Mouse (Mus musculus): ENCODE measurements around the gene Tmem237. TPM values are rescaled to one million over a fixed set of nuclear protein-coding genes. Genes with fewer than 3 reads are reported as not detected.

Tmem237 gene
- polyA plus RNA-seq, 1 experiment from 2014 or later, result 38.8 TPM

- WGBS, result 76% methylated on average over 7 of the region's 7 CpGs
- H3K36me3 ChIP-seq (ENCODE audit: control insufficient read depth, insufficient read depth, low read length), result no peaks in the 10 kb centered on the region
- H3K27ac ChIP-seq (ENCODE audit: low read depth, low read length), result no peak overlapping the region
- H3K4me1 ChIP-seq (ENCODE audit: control insufficient read depth, insufficient read depth, low read length), result no peaks in the 10 kb centered on the region
- no peak for ATAC-seq (ENCODE audit: low read depth)
- H3K4me2 ChIP-seq (ENCODE audit: low read depth, low read length), result no peak overlapping the region
- no peak overlapping the region for H3K4me3 ChIP-seq (ENCODE audit: low read depth, low read length)
- H3K9ac ChIP-seq (replicated peaks; ENCODE audit: low read depth, low read length), result no peak overlapping the region
- no peaks in the 10 kb centered on the region for H3K27me3 ChIP-seq (ENCODE audit: control insufficient read depth, insufficient read depth, low read length)
- no peaks in the 10 kb centered on the region for H3K9me3 ChIP-seq (ENCODE audit: control insufficient read depth, low read length)
Measured at GRCm38 (mm10) chr1:59128879-59129278, 8.7 kb upstream of the Tmem237 start.

- no peaks in the 10 kb centered on the region for H3K36me3 ChIP-seq (ENCODE audit: control insufficient read depth, insufficient read depth, low read length)
- no peak overlapping the region for H3K27ac ChIP-seq (ENCODE audit: low read depth, low read length)
- H3K9me3 ChIP-seq (ENCODE audit: control insufficient read depth, low read length), result no peaks in the 10 kb centered on the region
- H3K9ac ChIP-seq (replicated peaks; ENCODE audit: low read depth, low read length), result no peak overlapping the region
- peaks cover 4% of the 10 kb centered on the region; the same call in 1 of the 2 replicates for H3K4me1 ChIP-seq (ENCODE audit: control insufficient read depth, insufficient read depth, low read length)
- WGBS, result 79% methylated on average over 5 of the region's 5 CpGs
- ATAC-seq (ENCODE audit: low read depth), result no peak
- H3K4me2 ChIP-seq (ENCODE audit: low read depth, low read length), result no peak overlapping the region
- H3K4me3 ChIP-seq (ENCODE audit: low read depth, low read length), result no peak overlapping the region
- H3K27me3 ChIP-seq (ENCODE audit: control insufficient read depth, insufficient read depth, low read length), result no peaks in the 10 kb centered on the region
Measured at GRCm38 (mm10) chr1:59125558-59125957, 5.3 kb upstream of the Tmem237 start.

- WGBS, result 87% methylated on average over 8 of the region's 8 CpGs
- ATAC-seq (ENCODE audit: low read depth), result no peak
- Histone ChIP-seq H3K27me3 (ENCODE audit: control insufficient read depth, insufficient read depth, low read length) (no peaks in the 10 kb centered on the region), H3K36me3 (ENCODE audit: control insufficient read depth, insufficient read depth, low read length) (peaks cover 32% of the 10 kb centered on the region), H3K4me3 (ENCODE audit: low read depth, low read length) (no peak overlapping the region), H3K9ac (replicated peaks; ENCODE audit: low read depth, low read length) (no peak overlapping the region), H3K4me1 (ENCODE audit: control insufficient read depth, insufficient read depth, low read length) (no peaks in the 10 kb centered on the region), H3K27ac (ENCODE audit: low read depth, low read length) (no peak overlapping the region), H3K9me3 (ENCODE audit: control insufficient read depth, low read length) (no peaks in the 10 kb centered on the region), H3K4me2 (ENCODE audit: low read depth, low read length) (no peak overlapping the region)
Measured at GRCm38 (mm10) chr1:59110524-59110923, 9.7 kb downstream of the Tmem237 start.

- H3K27me3 ChIP-seq (ENCODE audit: control insufficient read depth, insufficient read depth, low read length), result no peaks in the 10 kb centered on the region
- no peak overlapping the region for H3K27ac ChIP-seq (ENCODE audit: low read depth, low read length)
- no peak overlapping the region for H3K4me3 ChIP-seq (ENCODE audit: low read depth, low read length)
- no peak overlapping the region for H3K4me2 ChIP-seq (ENCODE audit: low read depth, low read length)
- no peak for ATAC-seq (ENCODE audit: low read depth)
- H3K9ac ChIP-seq (replicated peaks; ENCODE audit: low read depth, low read length), result no peak overlapping the region
- H3K9me3 ChIP-seq (ENCODE audit: control insufficient read depth, low read length), result no peaks in the 10 kb centered on the region
- no peaks in the 10 kb centered on the region for H3K4me1 ChIP-seq (ENCODE audit: control insufficient read depth, insufficient read depth, low read length)
- WGBS, result 95% methylated on average over 6 of the region's 6 CpGs
- H3K36me3 ChIP-seq (ENCODE audit: control insufficient read depth, insufficient read depth, low read length), result peaks cover 18% of the 10 kb centered on the region
Measured at GRCm38 (mm10) chr1:59102071-59102470, 18.1 kb downstream of the Tmem237 start.

- no peaks in the 10 kb centered on the region for H3K4me1 ChIP-seq (ENCODE audit: control insufficient read depth, insufficient read depth, low read length)
- no peak overlapping the region for H3K4me3 ChIP-seq (ENCODE audit: low read depth, low read length)
- peaks cover 13% of the 10 kb centered on the region for H3K36me3 ChIP-seq (ENCODE audit: control insufficient read depth, insufficient read depth, low read length)
- H3K9ac ChIP-seq (replicated peaks; ENCODE audit: low read depth, low read length), result no peak overlapping the region
- H3K4me2 ChIP-seq (ENCODE audit: low read depth, low read length), result no peak overlapping the region
- 93% methylated on average over 5 of the region's 5 CpGs for WGBS
- ATAC-seq (ENCODE audit: low read depth), result no peak
- no peak overlapping the region for H3K27ac ChIP-seq (ENCODE audit: low read depth, low read length)
- H3K9me3 ChIP-seq (ENCODE audit: control insufficient read depth, low read length), result no peaks in the 10 kb centered on the region
- no peaks in the 10 kb centered on the region for H3K27me3 ChIP-seq (ENCODE audit: control insufficient read depth, insufficient read depth, low read length)
Measured at GRCm38 (mm10) chr1:59101020-59101419, 19.2 kb downstream of the Tmem237 start.

- Histone ChIP-seq H3K4me1 (ENCODE audit: control insufficient read depth, insufficient read depth, low read length) (no peaks in the 10 kb centered on the region), H3K27me3 (ENCODE audit: control insufficient read depth, insufficient read depth, low read length) (no peaks in the 10 kb centered on the region), H3K9ac (replicated peaks; ENCODE audit: low read depth, low read length) (no peak within 1 kb of the TSS), H3K4me3 (ENCODE audit: low read depth, low read length) (no peak within 1 kb of the TSS), H3K36me3 (ENCODE audit: control insufficient read depth, insufficient read depth, low read length) (peaks cover 3% of the 10 kb centered on the region; the same call in 1 of the 2 replicates), H3K4me2 (ENCODE audit: low read depth, low read length) (no peak within 1 kb of the TSS), H3K9me3 (ENCODE audit: control insufficient read depth, low read length) (no peaks in the 10 kb centered on the region), H3K27ac (ENCODE audit: low read depth, low read length) (no peak within 1 kb of the TSS)
- WGBS, result 92% methylated on average over 19 of the region's 19 CpGs
- no peak for ATAC-seq (ENCODE audit: low read depth)
Measured at GRCm38 (mm10) chr1:59094705-59095104, 25.5 kb downstream of the Tmem237 start, which contains the start of gene C2cd6. Gene C2cd6, minus strand, starts transcription at chr1:59094900.

GRCm38 (mm10) chr1:59070867-59071266 lies 49.3 kb downstream of the Tmem237 start:
- ATAC-seq (ENCODE audit: low read depth), result no peak
- no peak overlapping the region for H3K27ac ChIP-seq (ENCODE audit: low read depth, low read length)
- 51% methylated on average over 3 of the region's 3 CpGs for WGBS
- H3K27me3 ChIP-seq (ENCODE audit: control insufficient read depth, insufficient read depth, low read length), result no peaks in the 10 kb centered on the region
- no peak overlapping the region for H3K9ac ChIP-seq (replicated peaks; ENCODE audit: low read depth, low read length)
- no peak overlapping the region for H3K4me2 ChIP-seq (ENCODE audit: low read depth, low read length)
- no peaks in the 10 kb centered on the region for H3K9me3 ChIP-seq (ENCODE audit: control insufficient read depth, low read length)
- H3K36me3 ChIP-seq (ENCODE audit: control insufficient read depth, insufficient read depth, low read length), result no peaks in the 10 kb centered on the region
- no peaks in the 10 kb centered on the region for H3K4me1 ChIP-seq (ENCODE audit: control insufficient read depth, insufficient read depth, low read length)
- no peak overlapping the region for H3K4me3 ChIP-seq (ENCODE audit: low read depth, low read length)

GRCm38 (mm10) chr1:59067976-59068375 lies 52.2 kb downstream of the Tmem237 start:
- no peak for ATAC-seq (ENCODE audit: low read depth)
- 17% methylated on average over 3 of the region's 3 CpGs for WGBS
- Histone ChIP-seq H3K36me3 (ENCODE audit: control insufficient read depth, insufficient read depth, low read length) (no peaks in the 10 kb centered on the region), H3K27me3 (ENCODE audit: control insufficient read depth, insufficient read depth, low read length) (no peaks in the 10 kb centered on the region), H3K4me2 (ENCODE audit: low read depth, low read length) (no peak overlapping the region), H3K9me3 (ENCODE audit: control insufficient read depth, low read length) (no peaks in the 10 kb centered on the region), H3K4me3 (ENCODE audit: low read depth, low read length) (no peak overlapping the region), H3K27ac (ENCODE audit: low read depth, low read length) (no peak overlapping the region), H3K4me1 (ENCODE audit: control insufficient read depth, insufficient read depth, low read length) (no peaks in the 10 kb centered on the region), H3K9ac (replicated peaks; ENCODE audit: low read depth, low read length) (no peak overlapping the region)

- H3K4me2 ChIP-seq (ENCODE audit: low read depth, low read length), result no peak overlapping the region
- no peak overlapping the region for H3K4me3 ChIP-seq (ENCODE audit: low read depth, low read length)
- H3K27me3 ChIP-seq (ENCODE audit: control insufficient read depth, insufficient read depth, low read length), result no peaks in the 10 kb centered on the region
- H3K36me3 ChIP-seq (ENCODE audit: control insufficient read depth, insufficient read depth, low read length), result no peaks in the 10 kb centered on the region
- H3K9me3 ChIP-seq (ENCODE audit: control insufficient read depth, low read length), result no peaks in the 10 kb centered on the region
- H3K27ac ChIP-seq (ENCODE audit: low read depth, low read length), result no peak overlapping the region
- ATAC-seq (ENCODE audit: low read depth), result no peak
- H3K9ac ChIP-seq (replicated peaks; ENCODE audit: low read depth, low read length), result no peak overlapping the region
- H3K4me1 ChIP-seq (ENCODE audit: control insufficient read depth, insufficient read depth, low read length), result no peaks in the 10 kb centered on the region
- 66% methylated on average over 3 of the region's 3 CpGs for WGBS
Measured at GRCm38 (mm10) chr1:59063697-59064096, 56.5 kb downstream of the Tmem237 start.
